Mouse (Mus musculus) liver, adult (tissue): Measurements from ENCODE around the gene Peg3.

Experiments
- GATA4 ChIP-seq: IDR thresholded peaks from 2 replicates; pipeline ENCODE4 v1.6.1; 2014; ENCODE audit warnings: mild to moderate bottlenecking, low read length; ENCODE audit not compliant: insufficient replicate concordance

The Peg3 gene

GRCm38 (mm10) chr7:6730241-6730640 lies at the start of gene Peg3, which contains the start of gene Usp29:
Gene Peg3 (minus strand): TSS chr7:6730431.
Gene Usp29 (plus strand): TSS chr7:6730578.
- no peak for TF ChIP-seq GATA4

GRCm38 (mm10) chr7:6779172-6779571 lies 48.9 kb upstream of the Peg3 start:
- TF ChIP-seq GATA4 = no peak

GRCm38 (mm10) chr7:6777689-6778088 lies 47.5 kb upstream of the Peg3 start:
- TF ChIP-seq GATA4 = no peak

- no peak for TF ChIP-seq GATA4
These were observed 46.9 kb upstream of the Peg3 start for GRCm38 (mm10) chr7:6777107-6777506.

GRCm38 (mm10) chr7:6776314-6777059 lies 46.3 kb upstream of the Peg3 start:
- TF ChIP-seq GATA4 = no peak

GRCm38 (mm10) chr7:6770286-6770685 lies 40.1 kb upstream of the Peg3 start:
- TF ChIP-seq GATA4 = no peak

- TF ChIP-seq GATA4 = no peak
These were observed 35.0 kb upstream of the Peg3 start for GRCm38 (mm10) chr7:6765240-6765639.

- TF ChIP-seq GATA4 = no peak
These were observed 29.9 kb upstream of the Peg3 start for GRCm38 (mm10) chr7:6760170-6760569.

GRCm38 (mm10) chr7:6759698-6760097 lies 29.5 kb upstream of the Peg3 start:
- TF ChIP-seq GATA4 = no peak

- TF ChIP-seq GATA4 = no peak
These were observed 26.6 kb upstream of the Peg3 start for GRCm38 (mm10) chr7:6756777-6757291.

- no peak for TF ChIP-seq GATA4
These were observed 23.2 kb upstream of the Peg3 start for GRCm38 (mm10) chr7:6753440-6753839.

- TF ChIP-seq GATA4 = no peak
These were observed 19.0 kb upstream of the Peg3 start for GRCm38 (mm10) chr7:6749196-6749595.

GRCm38 (mm10) chr7:6744281-6744904 lies 14.2 kb upstream of the Peg3 start:
- no peak for TF ChIP-seq GATA4

- TF ChIP-seq GATA4 = no peak
These were observed 5.8 kb upstream of the Peg3 start for GRCm38 (mm10) chr7:6736060-6736459.

- TF ChIP-seq GATA4 = no peak
These were observed 1.7 kb upstream of the Peg3 start for GRCm38 (mm10) chr7:6731930-6732329.

- no peak for TF ChIP-seq GATA4
These were observed 1.1 kb upstream of the Peg3 start for GRCm38 (mm10) chr7:6731373-6731772.
